Mouse (Mus musculus): ENCODE results near the gene Gla. TPM values are rescaled to one million over a fixed set of nuclear protein-coding genes. Genes with fewer than 3 reads are reported as not detected.
"Not testable (repeated sequence)": the region's sequence is repeated elsewhere in the genome, so short reads cannot be mapped to it uniquely, and the experiment has no call there.

The Gla gene
- total and polyA plus RNA-seq, 3 experiments = 0.34 to 16.0 (median 10.7) TPM

DNA sequence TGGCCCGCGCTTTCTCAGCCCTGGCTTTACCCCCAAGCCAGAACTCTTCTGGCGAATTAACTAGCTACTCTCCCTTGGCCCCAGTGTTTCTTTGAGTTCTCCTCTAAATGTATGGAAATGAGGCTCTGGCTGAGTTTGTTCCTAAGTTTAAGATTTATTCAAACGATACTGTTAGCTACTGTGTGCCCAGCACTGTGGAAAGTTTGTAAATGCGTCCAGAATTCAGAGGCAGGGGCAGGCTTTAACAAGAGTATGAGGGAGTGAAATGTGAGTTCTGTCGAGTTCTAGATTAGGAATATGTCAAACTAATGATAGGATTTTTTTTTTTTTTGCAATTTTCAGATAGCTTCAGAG is 59.0 kb downstream of the Gla start:
- ATAC-seq (ENCODE audit: extremely low read depth, insufficient number of reproducible peaks, low FRiP score, poor library complexity, severe bottlenecking) (no peak), DNase-seq (ENCODE audit: low spot score) (no peak)
- peak overlapping the region; percentile 73 for H3K4me3 ChIP-seq (ENCODE audit: low read depth, low read length)
- H3K36me3 ChIP-seq (replicated peaks) = peaks cover 38% of the 10 kb centered on the region
- no peaks in the 10 kb centered on the region for H3K9me3 ChIP-seq (replicated peaks)
- TF ChIP-seq CTCF (IDR thresholded peaks at IDR 0.05; ENCODE audit: low read depth, low read length) = no peak
- TF ChIP-seq GATA1 (IDR thresholded peaks at IDR 0.05; ENCODE audit: borderline replicate concordance, low read length) = no peak
- no peak for TF ChIP-seq GATA2 (IDR thresholded peaks at IDR 0.05; ENCODE audit: borderline replicate concordance, low read depth, low read length)
- no peak for TF ChIP-seq POLR2AphosphoS5 (IDR thresholded peaks at IDR 0.05; ENCODE audit: insufficient replicate concordance, low read depth, low read length)
- no peak for TF ChIP-seq TAL1 (conservative IDR thresholded peaks at IDR 0.05; ENCODE audit: low read depth, low read length)
- peaks cover 3% of the 10 kb centered on the region for H3K4me1 ChIP-seq (ENCODE audit: insufficient read depth, low read depth, low read length)
- H3K27me3 ChIP-seq (ENCODE audit: insufficient read depth, low read length) = no peaks in the 10 kb centered on the region

DNA sequence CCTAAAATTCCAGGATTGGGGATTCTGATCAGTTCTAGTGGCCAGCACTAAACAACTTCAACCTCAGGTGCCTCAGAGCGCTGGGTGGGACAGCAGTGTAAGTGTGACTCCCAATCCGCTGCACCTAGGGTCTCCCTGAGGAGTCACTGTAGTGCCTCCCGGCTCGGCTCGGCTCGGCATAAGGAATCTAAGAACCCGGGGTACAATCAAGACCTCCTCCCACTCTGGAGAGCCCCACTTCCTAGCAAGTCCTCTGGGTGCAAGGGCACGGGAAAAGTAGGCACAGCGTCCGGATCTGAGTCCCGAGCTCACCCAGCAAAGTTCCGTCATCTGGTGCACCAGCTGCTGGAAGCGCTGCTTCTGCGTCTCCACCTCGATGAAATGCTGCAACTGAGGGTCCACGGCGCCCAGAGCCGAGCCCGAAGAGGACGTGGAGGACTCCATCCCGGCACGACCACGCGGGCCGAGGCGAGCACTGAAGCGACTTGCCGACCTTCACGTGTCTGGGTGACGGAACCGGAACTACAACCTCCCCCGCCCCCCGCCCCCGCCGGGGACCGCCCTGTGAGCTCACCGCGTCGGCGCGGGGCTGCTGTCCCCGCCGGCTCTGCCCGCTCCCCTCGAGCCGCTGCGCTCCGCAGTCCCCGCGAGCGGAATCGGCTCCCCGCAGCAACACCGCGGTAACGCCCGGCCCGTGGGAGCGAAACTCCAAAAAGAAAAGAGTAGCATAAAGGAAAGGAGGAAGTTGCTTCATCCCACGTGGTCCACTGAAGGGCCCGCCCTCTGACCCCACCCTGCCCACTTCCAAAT is 59.6 kb downstream of the Gla start, which contains the start of gene Timm8a1:
Gene Timm8a1 (minus strand): TSS at position 721 of the 810 bp plus-strand sequence.
- DNase-seq (ENCODE audit: low spot score) = peak; percentile 43

DNA sequence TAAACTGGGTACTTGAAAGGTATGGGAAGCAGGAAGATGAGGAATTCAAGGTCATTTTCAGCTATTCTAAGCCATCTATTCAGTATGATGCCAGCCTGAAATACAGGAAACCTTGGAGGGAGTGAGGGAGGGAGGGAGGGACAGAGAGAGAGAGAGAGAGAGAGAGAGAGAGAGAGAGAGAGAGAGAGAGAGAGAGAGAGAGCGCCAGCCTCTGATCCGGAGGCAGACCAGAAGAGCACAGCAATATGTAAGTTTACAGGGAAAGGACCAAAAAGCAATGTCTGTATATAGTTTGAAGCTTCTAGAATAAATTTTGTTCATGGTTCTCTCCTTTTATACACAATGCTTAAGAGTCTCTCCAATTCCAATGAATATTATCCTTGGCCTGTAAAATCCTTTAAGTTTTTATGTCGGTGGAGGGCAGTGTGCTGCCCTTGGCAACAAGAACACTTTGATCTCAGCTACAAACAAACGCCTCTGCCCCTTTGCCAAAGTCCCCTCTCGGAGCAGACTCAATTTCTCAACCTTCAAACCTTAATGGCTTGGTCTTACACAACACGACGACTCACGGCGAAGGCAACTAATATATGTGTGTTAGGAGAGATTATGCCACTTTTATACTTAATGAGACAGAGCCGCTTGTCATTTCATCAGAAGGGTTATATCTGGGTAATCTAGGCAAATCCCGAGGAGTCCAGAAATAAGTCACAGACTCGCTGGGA is 60.4 kb downstream of the Gla start:
- TF ChIP-seq TAL1 (conservative IDR thresholded peaks at IDR 0.05; ENCODE audit: low read depth, low read length) (no peak), CTCF (IDR thresholded peaks at IDR 0.05; ENCODE audit: low read depth, low read length) (no peak), GATA1 (IDR thresholded peaks at IDR 0.05; ENCODE audit: borderline replicate concordance, low read length) (no peak), GATA2 (IDR thresholded peaks at IDR 0.05; ENCODE audit: borderline replicate concordance, low read depth, low read length) (no peak), POLR2AphosphoS5 (IDR thresholded peaks at IDR 0.05; ENCODE audit: insufficient replicate concordance, low read depth, low read length) (no peak)
- Histone ChIP-seq H3K27me3 (ENCODE audit: insufficient read depth, low read length) (no peaks in the 10 kb centered on the region), H3K4me1 (ENCODE audit: insufficient read depth, low read depth, low read length) (peaks cover 3% of the 10 kb centered on the region), H3K9me3 (replicated peaks) (no peaks in the 10 kb centered on the region), H3K4me3 (ENCODE audit: low read depth, low read length) (peak overlapping the region; percentile 73), H3K36me3 (replicated peaks) (peaks cover 39% of the 10 kb centered on the region)
- ATAC-seq (ENCODE audit: extremely low read depth, insufficient number of reproducible peaks, low FRiP score, poor library complexity, severe bottlenecking) = peak; percentile 30; the same call in 1 of the 2 replicates
- no peak for DNase-seq (ENCODE audit: low spot score)

More for the DNA sequence above, 59.6 kb downstream of the Gla start, which contains the start of gene Timm8a1:
- TF ChIP-seq GATA1 (IDR thresholded peaks at IDR 0.05; ENCODE audit: borderline replicate concordance, low read length) (no peak), TAL1 (conservative IDR thresholded peaks at IDR 0.05; ENCODE audit: low read depth, low read length) (no peak), CTCF (IDR thresholded peaks at IDR 0.05; ENCODE audit: low read depth, low read length) (no peak), POLR2AphosphoS5 (IDR thresholded peaks at IDR 0.05; ENCODE audit: insufficient replicate concordance, low read depth, low read length) (no peak), GATA2 (IDR thresholded peaks at IDR 0.05; ENCODE audit: borderline replicate concordance, low read depth, low read length) (no peak)
- peak; percentile 71 for ATAC-seq (ENCODE audit: extremely low read depth, insufficient number of reproducible peaks, low FRiP score, poor library complexity, severe bottlenecking)
- Histone ChIP-seq H3K4me3 (ENCODE audit: low read depth, low read length) (peak within 1 kb of the TSS; percentile 73), H3K36me3 (replicated peaks) (peaks cover 38% of the 10 kb centered on the region), H3K4me1 (ENCODE audit: insufficient read depth, low read depth, low read length) (peaks cover 3% of the 10 kb centered on the region), H3K27me3 (ENCODE audit: insufficient read depth, low read length) (no peaks in the 10 kb centered on the region), H3K9me3 (replicated peaks) (no peaks in the 10 kb centered on the region)

- H3K27me3 ChIP-seq (ENCODE audit: insufficient read depth, low read length); ATAC-seq (ENCODE audit: extremely low read depth, insufficient number of reproducible peaks, low FRiP score, poor library complexity, severe bottlenecking); DNase-seq (ENCODE audit: low spot score); H3K9me3 ChIP-seq (replicated peaks); H3K4me1 ChIP-seq (ENCODE audit: insufficient read depth, low read depth, low read length): not testable (repeated sequence)
- Histone ChIP-seq H3K4me3 (ENCODE audit: low read depth, low read length) (peak overlapping the region; percentile 73), H3K36me3 (replicated peaks) (peaks cover 37% of the 10 kb centered on the region)
Observed at GRCm38 (mm10) chrX:134539795-134540194, 61.1 kb downstream of the Gla start.

Other genes starting within 250 kb of the Gla start
- 0.44 and 0.98 TPM in 2 replicates for gene Drp2, start 196.6 kb downstream of the Gla start, total RNA-seq (2014; fragmentation: Nextera tagmentation)
- 0.22 and 0.29 TPM in 2 replicates for gene Drp2, start 196.6 kb downstream of the Gla start, total RNA-seq (2017)
- gene Drp2, start 196.6 kb downstream of the Gla start, polyA plus RNA-seq (2012) = 0.03 and 0.04 TPM in 2 replicates
- not detected in 2 replicates for gene Taf7l, start 124.6 kb downstream of the Gla start, total RNA-seq (2014; fragmentation: Nextera tagmentation)
- not detected in 2 replicates for gene Taf7l, start 124.6 kb downstream of the Gla start, total RNA-seq (2017)
- not detected in 2 replicates for gene Taf7l, start 124.6 kb downstream of the Gla start, polyA plus RNA-seq (2012)
- 28.7 and 31.9 TPM in 2 replicates for gene Timm8a1, start 59.3 kb downstream of the Gla start, total RNA-seq (2014; fragmentation: Nextera tagmentation)
- 176 and 206 TPM in 2 replicates for gene Timm8a1, start 59.3 kb downstream of the Gla start, total RNA-seq (2017)
- 4.8 and 6.5 TPM in 2 replicates for gene Timm8a1, start 59.3 kb downstream of the Gla start, polyA plus RNA-seq (2012)
- 46.2 and 48.8 TPM in 2 replicates for gene Btk, start 17.6 kb downstream of the Gla start, total RNA-seq (2014; fragmentation: Nextera tagmentation)
- 43.5 and 62.8 TPM in 2 replicates for gene Btk, start 17.6 kb downstream of the Gla start, total RNA-seq (2017)
- 4.9 and 10.9 TPM in 2 replicates for gene Btk, start 17.6 kb downstream of the Gla start, polyA plus RNA-seq (2012)
- 580 and 621 TPM in 2 replicates for gene Rpl36a, start 15.5 kb downstream of the Gla start, total RNA-seq (2014; fragmentation: Nextera tagmentation)
- gene Rpl36a, start 15.5 kb downstream of the Gla start, total RNA-seq (2017) = 2,759 and 2,840 TPM in 2 replicates
- 125 and 151 TPM in 2 replicates for gene Rpl36a, start 15.5 kb downstream of the Gla start, polyA plus RNA-seq (2012)
- 73.1 and 89.1 TPM in 2 replicates for gene Hnrnph2, start 54 bp upstream of the Gla start, total RNA-seq (2014; fragmentation: Nextera tagmentation)
- 180 and 195 TPM in 2 replicates for gene Hnrnph2, start 54 bp upstream of the Gla start, total RNA-seq (2017)
- gene Hnrnph2, start 54 bp upstream of the Gla start, polyA plus RNA-seq (2012) = 13.1 and 21.1 TPM in 2 replicates
- gene Armcx4, start 85.4 kb upstream of the Gla start, total RNA-seq (2014; fragmentation: Nextera tagmentation) = 1.6 and 1.7 TPM in 2 replicates
- 0.35 and 0.44 TPM in 2 replicates for gene Armcx4, start 85.4 kb upstream of the Gla start, total RNA-seq (2017)
- 0.48 and 0.53 TPM in 2 replicates for gene Armcx4, start 85.4 kb upstream of the Gla start, polyA plus RNA-seq (2012)
- 21.6 and 25.4 TPM in 2 replicates for gene Armcx1, start 116.8 kb upstream of the Gla start, total RNA-seq (2014; fragmentation: Nextera tagmentation)
- 55.5 and 56.3 TPM in 2 replicates for gene Armcx1, start 116.8 kb upstream of the Gla start, total RNA-seq (2017)
- gene Armcx1, start 116.8 kb upstream of the Gla start, polyA plus RNA-seq (2012) = 3.8 and 5.0 TPM in 2 replicates
- 5.2 and 9.3 TPM in 2 replicates for gene Armcx6, start 150.3 kb upstream of the Gla start, total RNA-seq (2014; fragmentation: Nextera tagmentation)
- 9.4 and 10.4 TPM in 2 replicates for gene Armcx6, start 150.3 kb upstream of the Gla start, total RNA-seq (2017)
- gene Armcx6, start 150.3 kb upstream of the Gla start, polyA plus RNA-seq (2012) = 2.3 and 2.8 TPM in 2 replicates
- 31.1 and 36.3 TPM in 2 replicates for gene Armcx3, start 155.5 kb upstream of the Gla start, total RNA-seq (2014; fragmentation: Nextera tagmentation)
- 30.4 and 31.2 TPM in 2 replicates for gene Armcx3, start 155.5 kb upstream of the Gla start, total RNA-seq (2017)
- 1.2 and 2.4 TPM in 2 replicates for gene Armcx3, start 155.5 kb upstream of the Gla start, polyA plus RNA-seq (2012)
- 22.9 and 26.6 TPM in 2 replicates for gene Armcx2, start 208.1 kb upstream of the Gla start, total RNA-seq (2014; fragmentation: Nextera tagmentation)
- 7.3 and 8.4 TPM in 2 replicates for gene Armcx2, start 208.1 kb upstream of the Gla start, total RNA-seq (2017)
- 11.6 and 17.6 TPM in 2 replicates for gene Armcx2, start 208.1 kb upstream of the Gla start, polyA plus RNA-seq (2012)

All from G1E (cell line).